Mouse (Mus musculus): ENCODE data around the gene 4931440F15Rik. TPM values are rescaled to one million over a fixed set of nuclear protein-coding genes. Genes with fewer than 3 reads are reported as not detected.

The 4931440F15Rik gene
- polyA plus RNA-seq, 1 experiment from 2014 or later, result 0.07 TPM

- Histone ChIP-seq H3K9me3 (ENCODE audit: control insufficient read depth, low read length) (no peaks in the 10 kb centered on the region), H3K9ac (ENCODE audit: low read length) (no peak overlapping the region), H3K36me3 (ENCODE audit: control insufficient read depth, insufficient read depth, low read length) (no peaks in the 10 kb centered on the region), H3K27me3 (ENCODE audit: control insufficient read depth, insufficient read depth, low read length) (no peaks in the 10 kb centered on the region), H3K4me3 (ENCODE audit: low read depth, low read length) (no peak overlapping the region), H3K27ac (replicated peaks; ENCODE audit: low read depth, low read length) (no peak overlapping the region), H3K4me1 (ENCODE audit: control insufficient read depth, insufficient read depth, low read length) (no peaks in the 10 kb centered on the region), H3K4me2 (ENCODE audit: low read depth, severe bottlenecking) (no peak overlapping the region)
- DNase-seq (ENCODE audit: low spot score) (no peak), ATAC-seq (ENCODE audit: insufficient number of reproducible peaks, low FRiP score, low TSS enrichment, low read depth) (no peak)
- WGBS, result 61% methylated on average over 2 of the region's 2 CpGs
These were observed 31.0 kb downstream of the 4931440F15Rik start for GRCm38 (mm10) chr11:29794475-29794874.

GRCm38 (mm10) chr11:29790796-29791195 is 34.7 kb downstream of the 4931440F15Rik start:
- H3K36me3 ChIP-seq (ENCODE audit: control insufficient read depth, insufficient read depth, low read length), result no peaks in the 10 kb centered on the region
- H3K9me3 ChIP-seq (ENCODE audit: control insufficient read depth, low read length), result no peaks in the 10 kb centered on the region
- no peak overlapping the region for H3K4me3 ChIP-seq (ENCODE audit: low read depth, low read length)
- H3K27me3 ChIP-seq (ENCODE audit: control insufficient read depth, insufficient read depth, low read length), result no peaks in the 10 kb centered on the region
- no peak for DNase-seq (ENCODE audit: low spot score)
- no peak for ATAC-seq (ENCODE audit: insufficient number of reproducible peaks, low FRiP score, low TSS enrichment, low read depth)
- no peak overlapping the region for H3K9ac ChIP-seq (ENCODE audit: low read length)
- no peak overlapping the region for H3K27ac ChIP-seq (replicated peaks; ENCODE audit: low read depth, low read length)
- no peaks in the 10 kb centered on the region for H3K4me1 ChIP-seq (ENCODE audit: control insufficient read depth, insufficient read depth, low read length)
- WGBS, result 93% methylated on average over 2 of the region's 2 CpGs
- H3K4me2 ChIP-seq (ENCODE audit: low read depth, severe bottlenecking), result no peak overlapping the region

GRCm38 (mm10) chr11:29788921-29789638 is 36.4 kb downstream of the 4931440F15Rik start:
- ATAC-seq (ENCODE audit: insufficient number of reproducible peaks, low FRiP score, low TSS enrichment, low read depth) (no peak), DNase-seq (ENCODE audit: low spot score) (no peak)
- no peak overlapping the region for H3K4me3 ChIP-seq (ENCODE audit: low read depth, low read length)
- 77% methylated on average over 6 of the region's 6 CpGs for WGBS
- H3K36me3 ChIP-seq (ENCODE audit: control insufficient read depth, insufficient read depth, low read length), result no peaks in the 10 kb centered on the region
- H3K27me3 ChIP-seq (ENCODE audit: control insufficient read depth, insufficient read depth, low read length), result no peaks in the 10 kb centered on the region
- H3K9me3 ChIP-seq (ENCODE audit: control insufficient read depth, low read length), result no peaks in the 10 kb centered on the region
- no peaks in the 10 kb centered on the region for H3K4me1 ChIP-seq (ENCODE audit: control insufficient read depth, insufficient read depth, low read length)
- no peak overlapping the region for H3K27ac ChIP-seq (replicated peaks; ENCODE audit: low read depth, low read length)
- no peak overlapping the region for H3K9ac ChIP-seq (ENCODE audit: low read length)
- no peak overlapping the region for H3K4me2 ChIP-seq (ENCODE audit: low read depth, severe bottlenecking)

GRCm38 (mm10) chr11:29788499-29788898 is 37.0 kb downstream of the 4931440F15Rik start:
- no peaks in the 10 kb centered on the region for H3K4me1 ChIP-seq (ENCODE audit: control insufficient read depth, insufficient read depth, low read length)
- H3K36me3 ChIP-seq (ENCODE audit: control insufficient read depth, insufficient read depth, low read length), result no peaks in the 10 kb centered on the region
- H3K4me2 ChIP-seq (ENCODE audit: low read depth, severe bottlenecking), result no peak overlapping the region
- DNase-seq (ENCODE audit: low spot score), result no peak
- no peak overlapping the region for H3K27ac ChIP-seq (replicated peaks; ENCODE audit: low read depth, low read length)
- no peak overlapping the region for H3K9ac ChIP-seq (ENCODE audit: low read length)
- H3K4me3 ChIP-seq (ENCODE audit: low read depth, low read length), result no peak overlapping the region
- no peaks in the 10 kb centered on the region for H3K9me3 ChIP-seq (ENCODE audit: control insufficient read depth, low read length)
- 58% methylated on average over 1 of the region's 1 CpGs for WGBS
- no peak for ATAC-seq (ENCODE audit: insufficient number of reproducible peaks, low FRiP score, low TSS enrichment, low read depth)
- H3K27me3 ChIP-seq (ENCODE audit: control insufficient read depth, insufficient read depth, low read length), result no peaks in the 10 kb centered on the region

- Histone ChIP-seq H3K36me3 (ENCODE audit: control insufficient read depth, insufficient read depth, low read length) (no peaks in the 10 kb centered on the region), H3K9ac (ENCODE audit: low read length) (no peak overlapping the region), H3K4me3 (ENCODE audit: low read depth, low read length) (no peak overlapping the region), H3K4me1 (ENCODE audit: control insufficient read depth, insufficient read depth, low read length) (no peaks in the 10 kb centered on the region), H3K9me3 (ENCODE audit: control insufficient read depth, low read length) (no peaks in the 10 kb centered on the region), H3K27ac (replicated peaks; ENCODE audit: low read depth, low read length) (no peak overlapping the region), H3K4me2 (ENCODE audit: low read depth, severe bottlenecking) (no peak overlapping the region), H3K27me3 (ENCODE audit: control insufficient read depth, insufficient read depth, low read length) (no peaks in the 10 kb centered on the region)
- 0 out of 2 replicates have a peak, but pooled peaks have one; percentile 35 for ATAC-seq (ENCODE audit: insufficient number of reproducible peaks, low FRiP score, low TSS enrichment, low read depth)
- peak; percentile 25 for DNase-seq (ENCODE audit: low spot score)
- WGBS, result 13% methylated on average over 5 of the region's 5 CpGs
These were observed 38.0 kb downstream of the 4931440F15Rik start for GRCm38 (mm10) chr11:29787473-29787872.

- Histone ChIP-seq H3K4me2 (ENCODE audit: low read depth, severe bottlenecking) (no peak overlapping the region), H3K36me3 (ENCODE audit: control insufficient read depth, insufficient read depth, low read length) (no peaks in the 10 kb centered on the region), H3K27ac (replicated peaks; ENCODE audit: low read depth, low read length) (no peak overlapping the region), H3K9me3 (ENCODE audit: control insufficient read depth, low read length) (no peaks in the 10 kb centered on the region), H3K27me3 (ENCODE audit: control insufficient read depth, insufficient read depth, low read length) (no peaks in the 10 kb centered on the region), H3K9ac (ENCODE audit: low read length) (no peak overlapping the region), H3K4me3 (ENCODE audit: low read depth, low read length) (no peak overlapping the region), H3K4me1 (ENCODE audit: control insufficient read depth, insufficient read depth, low read length) (no peaks in the 10 kb centered on the region)
- 85% methylated on average over 6 of the region's 6 CpGs for WGBS
- DNase-seq (ENCODE audit: low spot score), result no peak
- no peak for ATAC-seq (ENCODE audit: insufficient number of reproducible peaks, low FRiP score, low TSS enrichment, low read depth)
These were observed 38.8 kb downstream of the 4931440F15Rik start for GRCm38 (mm10) chr11:29786583-29787219.

GRCm38 (mm10) chr11:29779409-29780026 is 46.0 kb downstream of the 4931440F15Rik start:
- WGBS, result 57% methylated on average over 2 of the region's 2 CpGs
- Histone ChIP-seq H3K9me3 (ENCODE audit: control insufficient read depth, low read length) (no peaks in the 10 kb centered on the region), H3K27me3 (ENCODE audit: control insufficient read depth, insufficient read depth, low read length) (no peaks in the 10 kb centered on the region), H3K36me3 (ENCODE audit: control insufficient read depth, insufficient read depth, low read length) (no peaks in the 10 kb centered on the region), H3K4me3 (ENCODE audit: low read depth, low read length) (no peak overlapping the region), H3K9ac (ENCODE audit: low read length) (no peak overlapping the region), H3K4me1 (ENCODE audit: control insufficient read depth, insufficient read depth, low read length) (no peaks in the 10 kb centered on the region), H3K4me2 (ENCODE audit: low read depth, severe bottlenecking) (no peak overlapping the region), H3K27ac (replicated peaks; ENCODE audit: low read depth, low read length) (no peak overlapping the region)
- DNase-seq (ENCODE audit: low spot score) (no peak), ATAC-seq (ENCODE audit: insufficient number of reproducible peaks, low FRiP score, low TSS enrichment, low read depth) (no peak)

- WGBS, result 71% methylated on average over 3 of the region's 3 CpGs
- no peak overlapping the region for H3K27ac ChIP-seq (replicated peaks; ENCODE audit: low read depth, low read length)
These were observed 46.5 kb downstream of the 4931440F15Rik start for GRCm38 (mm10) chr11:29778936-29779335.

More at GRCm38 (mm10) chr11:29778936-29779335, 46.5 kb downstream of the 4931440F15Rik start:
- ATAC-seq (ENCODE audit: insufficient number of reproducible peaks, low FRiP score, low TSS enrichment, low read depth), result no peak
- Histone ChIP-seq H3K4me3 (ENCODE audit: low read depth, low read length) (no peak overlapping the region), H3K27me3 (ENCODE audit: control insufficient read depth, insufficient read depth, low read length) (no peaks in the 10 kb centered on the region), H3K4me2 (ENCODE audit: low read depth, severe bottlenecking) (no peak overlapping the region), H3K9me3 (ENCODE audit: control insufficient read depth, low read length) (no peaks in the 10 kb centered on the region), H3K9ac (ENCODE audit: low read length) (no peak overlapping the region), H3K36me3 (ENCODE audit: control insufficient read depth, insufficient read depth, low read length) (no peaks in the 10 kb centered on the region), H3K4me1 (ENCODE audit: control insufficient read depth, insufficient read depth, low read length) (no peaks in the 10 kb centered on the region)
- DNase-seq (ENCODE audit: low spot score), result no peak

Measured in limb, embryonic 11.5 days (tissue).